Mouse (Mus musculus) induced T-regulatory cell, adult 2 months (primary cell): ENCODE results near the gene Mypn.

ENCODE experiments used
- DNase-seq: peaks from one replicate; pipeline ENCODE4 v3.0.0-alpha.2; 2012; ENCODE audit warnings: low read depth

Mypn gene

GRCm38 (mm10) chr10:63199008-63199407 is 4.7 kb downstream of the Mypn start:
- no peak for DNase-seq

GRCm38 (mm10) chr10:63192736-63193135 is 11.0 kb downstream of the Mypn start:
- no peak for DNase-seq

- DNase-seq, result no peak
Measured at GRCm38 (mm10) chr10:63192276-63192675, 11.5 kb downstream of the Mypn start.

- DNase-seq, result no peak
Measured at GRCm38 (mm10) chr10:63184451-63184850, 19.3 kb downstream of the Mypn start.

GRCm38 (mm10) chr10:63182177-63182768 is 21.5 kb downstream of the Mypn start:
- no peak for DNase-seq

DNA sequence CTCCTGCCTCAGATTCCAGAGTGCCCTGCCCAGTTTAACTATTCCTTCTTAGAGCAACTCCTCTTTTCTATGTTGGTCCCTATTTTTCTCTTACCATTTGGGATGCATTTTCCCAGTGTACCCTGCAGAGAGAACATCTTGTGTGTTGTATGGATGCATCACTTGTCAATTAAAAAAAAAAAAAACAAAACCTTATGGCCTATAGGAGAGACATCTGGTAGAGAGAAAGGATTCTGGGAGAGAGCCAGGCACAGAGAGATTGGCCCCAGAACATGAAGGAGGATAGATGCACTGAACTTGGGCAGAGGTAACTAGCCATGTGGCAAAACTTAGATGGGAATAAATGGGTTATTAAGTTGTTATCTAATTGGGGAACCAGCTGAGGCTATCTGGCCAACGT is 22.6 kb downstream of the Mypn start:
- DNase-seq, result no peak

DNA sequence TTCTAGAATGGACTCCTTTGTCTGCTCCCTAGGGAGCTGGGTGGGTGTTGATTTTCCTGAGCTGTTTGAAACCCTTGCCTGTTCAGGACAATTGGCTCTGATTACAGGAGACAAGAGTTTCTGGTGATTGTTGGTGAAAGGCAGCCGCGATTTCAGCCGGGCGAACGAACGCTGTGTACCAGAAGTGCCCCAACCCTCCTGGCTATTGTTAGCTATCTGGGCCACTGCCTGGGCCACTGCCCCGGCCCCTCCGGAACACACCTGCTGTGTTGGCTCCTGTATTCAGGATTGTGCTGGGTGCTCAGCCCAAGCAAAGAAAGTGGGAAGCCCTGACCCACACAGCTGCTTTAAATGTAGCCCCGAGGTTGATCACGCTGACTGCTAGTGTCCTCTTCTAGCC is 24.2 kb downstream of the Mypn start:
- DNase-seq, result no peak

- DNase-seq, result no peak
Measured at GRCm38 (mm10) chr10:63178318-63178717, 25.4 kb downstream of the Mypn start.

- no peak for DNase-seq
Measured at GRCm38 (mm10) chr10:63177286-63178140, 26.2 kb downstream of the Mypn start.

DNA sequence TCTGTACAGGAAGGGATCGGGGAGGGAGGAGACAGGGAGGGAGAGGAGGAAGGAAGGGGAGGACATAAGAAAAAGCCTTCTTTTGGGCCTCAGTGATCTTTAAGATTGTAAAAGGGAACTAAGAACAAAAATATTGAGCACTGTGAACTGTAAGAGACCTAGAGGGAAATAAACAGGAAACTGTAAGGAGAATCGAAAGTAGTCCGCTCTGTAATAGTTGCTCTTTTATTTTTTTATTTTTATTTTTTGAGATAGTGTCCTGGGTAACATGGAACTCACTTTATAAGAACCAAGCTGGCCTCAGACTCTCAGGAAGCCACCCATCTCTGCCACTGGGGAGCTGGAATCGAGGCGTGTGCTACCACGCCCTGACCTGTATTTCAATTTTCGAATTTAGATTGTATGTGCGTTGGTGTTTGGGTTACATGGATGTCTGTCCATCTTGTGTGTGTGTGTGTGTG is 27.3 kb downstream of the Mypn start:
- peak; percentile 64 for DNase-seq

GRCm38 (mm10) chr10:63172089-63172488 is 31.7 kb downstream of the Mypn start:
- no peak for DNase-seq

DNA sequence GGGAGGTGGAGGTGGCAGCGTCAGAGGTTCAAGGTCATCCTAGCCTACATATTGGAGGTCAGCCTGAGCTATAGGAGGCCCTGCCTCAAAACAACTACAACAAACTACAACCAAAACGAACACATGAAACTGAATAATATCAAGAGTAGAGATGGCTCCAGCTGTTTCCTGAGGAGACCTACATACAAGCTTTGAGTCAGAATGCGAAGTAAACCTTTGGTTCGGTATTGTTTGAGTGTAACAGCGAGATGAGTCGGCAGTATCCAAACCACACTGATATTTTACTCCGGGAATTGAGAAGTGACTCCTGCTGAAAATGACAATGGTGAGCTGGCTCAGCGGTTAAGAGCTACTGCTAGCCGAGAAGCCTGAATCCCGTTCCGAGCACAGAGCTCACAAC is 34.2 kb downstream of the Mypn start:
- no peak for DNase-seq

GRCm38 (mm10) chr10:63168124-63168523 is 35.6 kb downstream of the Mypn start:
- no peak for DNase-seq

DNA sequence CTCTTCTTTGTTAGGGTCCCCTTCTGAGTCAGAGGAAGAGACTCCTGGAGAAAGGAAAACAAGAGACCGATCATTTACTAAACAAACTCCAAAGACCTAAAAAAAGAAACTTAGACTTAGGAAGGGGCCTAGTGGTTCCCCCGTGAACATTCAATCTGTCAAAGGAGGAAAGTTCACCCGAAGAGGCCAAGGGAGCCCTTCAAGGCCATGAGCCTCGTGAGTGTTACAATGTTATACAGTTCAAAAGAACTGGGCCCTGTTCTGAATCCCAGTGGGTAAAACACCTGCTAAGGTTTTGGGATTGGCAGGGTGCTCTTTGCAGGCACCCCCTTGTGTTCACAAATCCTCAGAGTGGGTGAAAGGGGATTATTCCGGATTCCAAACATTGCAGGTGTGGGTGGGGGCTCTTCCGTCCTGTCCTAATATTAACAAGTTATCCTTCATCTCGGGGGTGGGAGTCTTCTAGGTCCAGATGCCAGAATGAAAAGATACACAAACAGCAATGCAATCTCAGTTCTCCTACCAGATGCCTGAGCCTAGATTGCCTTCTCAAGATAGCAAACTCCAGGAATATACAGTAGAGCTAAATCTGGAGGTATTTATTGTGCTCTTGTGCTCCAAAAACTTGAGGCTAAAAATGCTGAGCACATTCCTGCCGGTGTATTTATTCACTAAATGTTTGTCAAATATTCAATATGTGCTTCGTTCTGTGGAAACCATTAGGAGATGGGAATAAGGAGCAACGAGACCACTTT is 36.3 kb downstream of the Mypn start:
- DNase-seq, result no peak

DNA sequence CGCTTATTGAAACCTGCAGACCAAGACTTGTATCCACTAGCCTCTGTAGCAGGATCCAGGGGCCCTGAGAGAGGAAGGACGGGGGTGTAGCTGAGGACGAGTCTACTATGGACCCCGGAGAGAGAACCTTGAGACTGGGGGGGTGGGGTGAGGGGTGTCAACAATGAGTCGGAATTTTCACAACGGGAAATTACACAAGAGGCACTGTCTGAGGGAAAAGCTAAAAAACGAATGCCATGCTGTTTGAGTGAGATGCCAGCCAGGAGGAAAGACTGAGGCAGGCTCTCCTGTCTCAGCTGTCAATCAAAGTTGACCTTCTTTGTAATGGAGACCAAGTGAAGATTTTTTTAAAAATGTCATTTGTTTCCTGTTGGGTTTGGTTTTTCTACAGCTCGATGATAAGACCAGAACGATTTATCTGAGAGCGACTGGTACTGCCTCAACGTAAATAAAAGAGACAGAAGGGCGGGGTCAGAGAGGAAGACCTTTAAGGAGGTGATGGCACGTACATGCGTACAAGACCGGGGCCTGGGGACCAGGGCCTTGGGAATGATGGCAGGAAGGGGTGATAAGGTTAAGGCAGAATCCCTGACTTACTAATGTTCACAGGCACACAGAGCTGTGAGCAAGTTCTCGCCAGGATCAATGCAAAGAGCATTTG is 37.9 kb downstream of the Mypn start:
- DNase-seq, result peak; percentile 42

DNA sequence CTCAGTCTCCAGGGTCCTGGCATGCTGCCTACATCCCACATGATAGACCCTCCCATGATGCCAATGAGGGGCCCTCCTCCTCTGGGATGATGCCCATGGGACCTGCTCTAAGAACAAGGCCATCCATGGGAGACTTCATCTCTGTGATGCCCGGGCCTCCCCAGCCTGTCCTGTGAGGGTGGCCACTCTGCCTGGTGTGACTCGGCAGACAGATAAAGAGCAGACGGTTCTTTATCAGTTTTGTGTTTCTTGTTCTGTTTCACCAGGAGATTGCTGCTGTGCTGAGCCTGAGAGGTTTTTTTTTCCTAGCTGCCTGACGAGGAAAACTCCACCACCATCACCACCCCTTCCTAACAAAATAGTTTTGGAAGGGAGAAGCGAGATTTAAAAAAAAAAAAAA is 42.5 kb downstream of the Mypn start:
- no peak for DNase-seq

DNA sequence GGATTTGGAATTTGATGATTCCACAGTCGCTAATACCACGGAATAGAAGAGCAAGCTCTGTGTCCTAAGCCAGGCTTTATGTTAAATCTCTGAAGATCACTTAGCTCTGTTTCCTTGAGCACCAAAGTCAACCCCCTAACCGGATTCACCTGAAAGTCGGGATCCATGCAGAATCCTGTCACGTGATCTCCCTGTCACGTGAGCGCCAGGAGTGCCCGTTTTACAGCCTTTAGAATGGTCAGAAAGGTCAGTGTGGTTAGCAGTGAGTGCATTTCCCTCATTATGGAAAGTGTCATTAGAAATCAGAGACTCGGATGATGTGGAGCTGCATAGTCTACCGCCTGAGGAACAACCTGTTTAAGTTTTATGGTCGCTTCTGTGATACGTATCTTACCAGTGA is 43.1 kb downstream of the Mypn start:
- DNase-seq, result no peak

DNA sequence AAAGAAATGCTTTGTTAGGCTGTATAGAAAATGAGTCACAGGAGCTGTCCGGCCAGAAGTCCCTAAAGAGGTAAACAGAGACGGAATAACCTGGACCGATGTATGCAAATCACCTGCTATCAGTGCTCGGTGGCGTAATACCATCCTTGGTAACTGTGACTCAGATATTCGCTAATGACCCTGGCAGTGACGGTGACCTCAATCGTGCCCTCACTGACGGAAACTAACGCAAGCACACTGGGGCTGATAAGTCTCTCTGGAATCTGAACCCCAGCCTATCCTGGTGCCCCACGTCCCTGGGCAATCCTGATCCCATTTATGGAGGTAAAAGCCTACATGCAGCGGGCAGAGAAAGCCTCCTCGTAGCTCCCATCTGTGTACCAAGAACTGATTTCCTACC is 45.6 kb downstream of the Mypn start:
- DNase-seq, result no peak

GRCm38 (mm10) chr10:63157491-63157890 is 46.3 kb downstream of the Mypn start:
- DNase-seq, result no peak

- DNase-seq, result no peak
Measured at GRCm38 (mm10) chr10:63156919-63157318, 46.8 kb downstream of the Mypn start.

DNA sequence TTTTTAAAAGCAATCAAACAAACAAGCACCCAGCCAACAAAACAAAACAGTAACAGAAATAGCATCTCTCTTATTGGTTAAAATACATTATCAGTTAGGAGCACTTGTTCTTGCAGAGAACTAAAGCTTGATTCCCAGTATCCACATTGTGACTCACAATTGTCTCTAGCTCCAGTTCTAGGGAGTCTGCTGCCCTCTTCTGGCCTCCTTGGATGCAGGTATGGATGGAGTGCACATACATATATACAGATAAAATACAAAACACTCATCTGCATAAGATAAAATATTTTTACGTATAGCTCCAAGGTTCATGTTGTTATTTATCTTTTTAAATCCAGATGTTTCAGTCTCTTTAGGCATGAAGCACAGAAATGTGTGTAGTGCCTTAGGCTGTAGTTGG is 47.4 kb downstream of the Mypn start:
- DNase-seq, result no peak

DNA sequence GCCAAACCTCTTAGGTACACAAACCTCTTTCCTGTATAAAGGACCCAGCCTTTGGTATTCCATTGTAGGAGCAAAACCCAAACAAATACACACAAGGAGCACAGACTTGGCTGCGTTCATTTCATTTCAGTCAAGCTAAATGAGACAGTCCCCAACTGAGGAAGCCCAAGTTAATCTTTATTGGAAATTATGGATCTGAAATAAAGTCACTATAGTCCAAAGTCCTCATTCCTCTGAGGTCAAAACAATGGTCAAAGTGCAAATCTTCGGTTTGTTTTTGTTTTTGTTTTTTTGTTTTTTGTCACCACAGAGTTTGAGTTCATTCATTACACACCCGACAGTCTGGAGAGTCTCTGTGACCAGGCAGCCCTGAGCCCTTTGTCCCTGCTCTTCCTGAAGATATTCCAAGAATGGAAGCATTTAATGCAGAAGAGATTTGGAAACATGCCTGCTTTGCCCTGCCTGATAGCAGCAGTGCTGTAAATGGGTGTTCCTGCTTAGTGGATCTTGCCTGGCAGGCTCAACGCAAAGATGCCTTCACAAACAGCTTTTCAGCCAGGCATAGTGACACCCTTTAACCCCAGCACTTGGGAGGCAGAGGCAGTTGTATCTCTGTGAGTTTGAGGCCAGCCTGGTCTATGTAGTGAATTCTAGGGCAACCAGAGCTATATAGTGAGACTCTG is 47.9 kb downstream of the Mypn start:
- DNase-seq, result no peak
